Mouse (Mus musculus): ENCODE measurements around the gene Ttc1.

Gene Ttc1

GRCm38 (mm10) chr11:43747233-43748226 lies at the start of gene Ttc1:
Gene Ttc1, minus strand, starts transcription at chr11:43748008.
- in situ Hi-C loops (cut with MboI), result no loop called here

- in situ Hi-C loops (cut with MboI), result no loop called here
These were observed 48.2 kb upstream of the Ttc1 start for GRCm38 (mm10) chr11:43795992-43796391.

- in situ Hi-C loops (cut with MboI), result no loop called here
These were observed 42.6 kb upstream of the Ttc1 start for GRCm38 (mm10) chr11:43790446-43790845.

- in situ Hi-C loops (cut with MboI), result no loop called here
These were observed 36.0 kb upstream of the Ttc1 start for GRCm38 (mm10) chr11:43783772-43784171.

- in situ Hi-C loops (cut with MboI), result no loop called here
These were observed 35.3 kb upstream of the Ttc1 start for GRCm38 (mm10) chr11:43783106-43783505.

- in situ Hi-C loops (cut with MboI), result no loop called here
These were observed 31.7 kb upstream of the Ttc1 start for GRCm38 (mm10) chr11:43779551-43779950.

GRCm38 (mm10) chr11:43776324-43776694 lies 28.5 kb upstream of the Ttc1 start:
- in situ Hi-C loops (cut with MboI), result no loop called here

- in situ Hi-C loops (cut with MboI), result no loop called here
These were observed 27.9 kb upstream of the Ttc1 start for GRCm38 (mm10) chr11:43775469-43776323.

- in situ Hi-C loops (cut with MboI), result loop anchor here (5.0 kb wide), 1 partner anchor 554 kb away; no protein-coding TSS in a partner anchor
These were observed 25.9 kb upstream of the Ttc1 start for GRCm38 (mm10) chr11:43773725-43774124.

GRCm38 (mm10) chr11:43770110-43770509 lies 22.3 kb upstream of the Ttc1 start:
- in situ Hi-C loops (cut with MboI), result loop anchor here (5.0 kb wide), 1 partner anchor 557 kb away; no protein-coding TSS in a partner anchor

- in situ Hi-C loops (cut with MboI), result no loop called here
These were observed 19.9 kb upstream of the Ttc1 start for GRCm38 (mm10) chr11:43767749-43768148.

- in situ Hi-C loops (cut with MboI), result no loop called here
These were observed 19.3 kb upstream of the Ttc1 start for GRCm38 (mm10) chr11:43766922-43767648.

GRCm38 (mm10) chr11:43758436-43758835 lies 10.6 kb upstream of the Ttc1 start:
- in situ Hi-C loops (cut with MboI), result no loop called here

GRCm38 (mm10) chr11:43755411-43755810 lies 7.6 kb upstream of the Ttc1 start:
- in situ Hi-C loops (cut with MboI), result no loop called here

GRCm38 (mm10) chr11:43754568-43754967 lies 6.8 kb upstream of the Ttc1 start:
- in situ Hi-C loops (cut with MboI), result no loop called here

GRCm38 (mm10) chr11:43751542-43751941 lies 3.7 kb upstream of the Ttc1 start:
- in situ Hi-C loops (cut with MboI), result no loop called here

- in situ Hi-C loops (cut with MboI), result no loop called here
These were observed 19.0 kb downstream of the Ttc1 start for GRCm38 (mm10) chr11:43728737-43729301.

GRCm38 (mm10) chr11:43727796-43728195 lies 20.0 kb downstream of the Ttc1 start:
- in situ Hi-C loops (cut with MboI), result no loop called here

GRCm38 (mm10) chr11:43723411-43723810 lies 24.4 kb downstream of the Ttc1 start:
- in situ Hi-C loops (cut with MboI), result no loop called here

- in situ Hi-C loops (cut with MboI), result no loop called here
These were observed 35.6 kb downstream of the Ttc1 start for GRCm38 (mm10) chr11:43712178-43712577.

GRCm38 (mm10) chr11:43708409-43708808 lies 39.4 kb downstream of the Ttc1 start:
- in situ Hi-C loops (cut with MboI), result no loop called here

All from mature B cell (primary cell).